Mouse (Mus musculus): Measurements from ENCODE around the gene Pxylp1.

DNA sequence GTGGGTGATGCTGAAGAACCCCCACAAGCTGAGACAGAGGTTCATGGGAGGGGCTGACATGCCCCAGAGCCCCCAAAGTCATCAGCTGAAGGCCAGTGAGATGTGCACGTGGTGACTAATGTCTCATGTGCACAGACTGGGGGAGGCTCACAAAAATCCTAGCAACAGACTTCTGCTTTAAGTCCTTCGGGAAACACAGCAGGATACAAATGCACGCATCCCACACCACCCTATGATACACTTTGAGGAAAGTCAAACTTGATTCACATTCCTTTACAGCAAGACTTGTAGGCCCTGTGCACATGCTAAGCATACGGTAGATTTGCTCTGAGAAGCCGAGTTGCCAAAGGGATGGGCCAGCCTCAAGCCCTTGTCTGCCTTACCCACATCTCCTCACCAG lies 53.1 kb downstream of the Pxylp1 start:
- no peak for TF ChIP-seq FLI1 (IDR thresholded peaks at IDR 0.05; ENCODE audit: low read length)
- no peak for TF ChIP-seq GATA1 (IDR thresholded peaks at IDR 0.05; ENCODE audit: borderline replicate concordance, low read length)
